Mouse (Mus musculus) myocyte (in vitro differentiated cells): ENCODE measurements around the gene Tmem165. TPM values are rescaled to one million over a fixed set of nuclear protein-coding genes. Genes with fewer than 3 reads are reported as not detected.

Experiments used
- H3K27me3 ChIP-seq: one replicate; pipeline ENCODE4 v1.6.1; 2011; ENCODE audit not compliant: control insufficient read depth, insufficient read depth, insufficient read length
- H3K36me3 ChIP-seq: one replicate; pipeline ENCODE4 v1.6.1; 2011; ENCODE audit not compliant: control insufficient read depth, insufficient read depth
- H3K4me2 ChIP-seq: one replicate; pipeline ENCODE4 v1.6.1; 2011; ENCODE audit warnings: low read depth, control low read depth
- H3K4me3 ChIP-seq: one replicate; pipeline ENCODE4 v1.5.1; 2011; ENCODE audit warnings: mild to moderate bottlenecking, control low read depth, moderate library complexity
- H3K79me2 ChIP-seq: one replicate; pipeline ENCODE4 v1.6.1; 2011; ENCODE audit not compliant: control insufficient read depth, insufficient read depth
- H3ac ChIP-seq: one replicate; pipeline ENCODE4 v1.6.1; 2011; ENCODE audit not compliant: control insufficient read depth, insufficient read length
- CEBPB ChIP-seq: IDR thresholded peaks from 2 replicates; pipeline ENCODE4 v1.6.1; 2011; ENCODE audit warnings: mild to moderate bottlenecking, moderate library complexity; ENCODE audit not compliant: poor library complexity, insufficient read depth, severe bottlenecking
- E2F4 ChIP-seq: IDR thresholded peaks from one replicate; pipeline ENCODE4 v1.6.1; 2011; ENCODE audit warnings: mild to moderate bottlenecking, control low read depth, moderate library complexity; ENCODE audit not compliant: insufficient read depth
- MAX ChIP-seq: IDR thresholded peaks from one replicate; pipeline ENCODE4 v1.6.1; 2011; ENCODE audit warnings: low read depth, mild to moderate bottlenecking, control low read depth
- MYOD1 ChIP-seq, 3 experiments: IDR thresholded peaks; one replicate each; pipeline ENCODE4 v1.6.1; 2011; ENCODE audit warnings: control low read depth in 2 of 3, low read depth in 2 of 3, mild to moderate bottlenecking in 2 of 3, moderate library complexity in 1 of 3; ENCODE audit not compliant: insufficient read length in 2 of 3, control insufficient read depth in 1 of 3
- MYOG ChIP-seq, 3 experiments: IDR thresholded peaks; one replicate each; pipeline ENCODE4 v1.6.1; 2011; ENCODE audit warnings: control low read depth in 2 of 3, low read depth in 2 of 3, mild to moderate bottlenecking in 2 of 3; ENCODE audit not compliant: insufficient read length in 2 of 3, control insufficient read depth in 1 of 3, insufficient read depth in 1 of 3
- POLR2A ChIP-seq: IDR thresholded peaks from one replicate; pipeline ENCODE4 v1.6.1; 2011; ENCODE audit warnings: low read depth, mild to moderate bottlenecking, control low read depth, moderate library complexity; ENCODE audit not compliant: insufficient read length
- POLR2AphosphoS2 ChIP-seq: IDR thresholded peaks from one replicate; pipeline ENCODE4 v1.6.1; 2011; ENCODE audit warnings: low read depth, control low read depth; ENCODE audit not compliant: insufficient read length
- REST ChIP-seq: IDR thresholded peaks from one replicate; pipeline ENCODE4 v1.6.1; 2011; ENCODE audit warnings: mild to moderate bottlenecking, control low read depth, moderate library complexity; ENCODE audit not compliant: insufficient read depth, insufficient read length
- SRF ChIP-seq: IDR thresholded peaks from one replicate; pipeline ENCODE4 v1.6.1; 2011; ENCODE audit warnings: low read depth; ENCODE audit not compliant: control insufficient read depth, insufficient read length
- TCF12 ChIP-seq: IDR thresholded peaks from one replicate; pipeline ENCODE4 v1.6.1; 2011; ENCODE audit warnings: mild to moderate bottlenecking, control low read depth; ENCODE audit not compliant: poor library complexity, insufficient read depth, severe bottlenecking
- TCF3 ChIP-seq: IDR thresholded peaks from one replicate; pipeline ENCODE4 v1.6.1; 2011; ENCODE audit warnings: low read depth, control low read depth; ENCODE audit not compliant: insufficient read length
- USF1 ChIP-seq: IDR thresholded peaks from one replicate; pipeline ENCODE4 v1.6.1; 2011; ENCODE audit warnings: low read depth, mild to moderate bottlenecking, control low read depth, moderate library complexity
- polyA plus RNA-seq: library from polyadenylated mRNA; unstranded; fragments of >200 nt; fragmentation: generic; extraction: Trizol; gene quantifications from one replicate; pipeline ENCODE4 v1.2.1, GENCODE M21; 2012; ENCODE audit warnings: missing spikeins

The Tmem165 gene
- polyA plus RNA-seq, 1 experiment: 28.1 TPM

GRCm38 (mm10) chr5:76246539-76246938 lies 62.9 kb downstream of the Tmem165 start:
- Histone ChIP-seq H3ac (no peak overlapping the region), H3K36me3 (peaks cover 31% of the 10 kb centered on the region), H3K4me3 (no peak overlapping the region), H3K4me2 (no peak overlapping the region), H3K27me3 (no peaks in the 10 kb centered on the region), H3K79me2 (no peaks in the 10 kb centered on the region)
- TF ChIP-seq SRF (no peak), POLR2A (no peak), TCF3 (no peak), E2F4 (no peak), MYOG (IDR thresholded peaks at IDR 0.05; ENCODE audit: control insufficient read depth in 1 of 3, insufficient read depth in 1 of 3, insufficient read length in 2 of 3, low read depth in 2 of 3) (no peak), CEBPB (no peak), USF1 (no peak), REST (no peak), MAX (no peak)

DNA sequence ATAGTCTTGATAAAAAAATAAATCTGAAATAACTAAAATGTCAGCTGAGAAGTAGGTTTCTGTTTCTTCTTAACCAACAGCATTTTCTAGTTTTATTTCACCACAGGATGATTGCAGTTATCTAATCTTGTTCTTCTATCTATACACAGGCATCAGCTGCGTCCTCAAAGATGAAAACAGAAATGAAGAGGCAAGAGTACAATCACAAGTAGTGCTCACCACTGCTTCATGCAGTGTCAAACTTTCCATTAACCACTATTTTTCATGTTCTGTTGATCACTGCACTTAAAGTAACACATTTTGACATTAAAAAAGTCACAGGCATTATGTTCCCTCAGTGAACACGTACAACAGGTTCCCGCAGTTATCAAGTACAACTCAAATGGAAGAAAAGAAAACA lies 67.3 kb downstream of the Tmem165 start:
- TF ChIP-seq TCF12 (no peak), REST (no peak), TCF3 (no peak), POLR2A (no peak), USF1 (no peak), CEBPB (no peak), MYOG (IDR thresholded peaks at IDR 0.05; ENCODE audit: control insufficient read depth in 1 of 3, insufficient read depth in 1 of 3, insufficient read length in 2 of 3, low read depth in 2 of 3) (no peak), E2F4 (no peak), MAX (no peak), SRF (no peak), POLR2AphosphoS2 (no peak), MYOD1 (IDR thresholded peaks at IDR 0.05; ENCODE audit: control insufficient read depth in 1 of 3, insufficient read length in 2 of 3, low read depth in 2 of 3) (no peak)
- Histone ChIP-seq H3K36me3 (peaks cover 39% of the 10 kb centered on the region), H3K79me2 (no peaks in the 10 kb centered on the region), H3K4me3 (no peak overlapping the region), H3ac (no peak overlapping the region), H3K27me3 (no peaks in the 10 kb centered on the region), H3K4me2 (no peak overlapping the region)

Other genes with a start within 250 kb of the Tmem165 start
- not detected for gene Kdr, start 205.4 kb upstream of the Tmem165 start, polyA plus RNA-seq
- gene Srd5a3, start 43.6 kb upstream of the Tmem165 start, polyA plus RNA-seq: 12.0 TPM
- 5.3 TPM for gene Clock, start 120.9 kb downstream of the Tmem165 start, polyA plus RNA-seq
- gene Pdcl2, start 147.3 kb downstream of the Tmem165 start, polyA plus RNA-seq: not detected
- not detected for gene Nmu, start 179.9 kb downstream of the Tmem165 start, polyA plus RNA-seq